Mouse (Mus musculus): Measurements from ENCODE around the gene Ssh1. TPM values are rescaled to one million over a fixed set of nuclear protein-coding genes. Genes with fewer than 3 reads are reported as not detected.
A peak's percentile ranks its signal among the peaks of the same experiment; 100 is the strongest.

Gene Ssh1
- polyA plus RNA-seq, 1 experiment: 3.7 TPM

DNA sequence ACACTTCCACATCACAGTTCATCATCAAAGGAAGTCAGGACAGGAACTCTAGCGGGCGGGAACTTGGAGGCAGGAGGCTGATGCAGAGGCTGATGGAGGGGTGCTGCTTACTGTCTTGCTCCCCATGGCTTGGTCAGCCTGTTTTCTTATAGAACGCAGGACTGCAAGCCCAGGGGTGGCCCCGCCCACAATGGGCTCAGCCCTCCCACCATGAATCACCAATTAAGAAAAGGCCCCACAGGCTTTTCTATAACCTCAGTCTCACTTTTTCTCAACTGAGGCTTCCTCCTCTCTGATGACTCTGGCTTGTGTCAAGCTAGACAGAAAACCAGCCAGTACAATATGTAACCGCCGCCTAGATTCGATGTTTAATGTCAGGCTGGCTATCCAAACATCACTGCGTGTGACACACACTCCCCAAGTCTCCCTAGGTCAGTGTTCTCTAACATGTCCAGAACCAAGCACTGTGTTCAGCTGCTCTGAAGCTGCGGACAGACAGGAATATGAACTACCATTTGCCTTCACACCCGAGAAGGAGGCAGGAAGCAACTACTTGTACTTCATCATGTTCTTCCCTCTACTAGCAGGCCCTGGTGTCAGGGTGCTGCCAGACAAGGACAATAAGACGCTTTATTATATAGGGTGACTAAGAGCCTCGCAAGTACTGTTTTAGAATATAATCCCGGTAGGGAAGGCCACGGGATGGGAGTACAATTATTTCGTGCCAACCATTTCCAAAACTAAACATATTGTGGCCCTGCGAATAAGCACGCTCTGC is 86.5 kb downstream of the Ssh1 start:
- Histone ChIP-seq H3K79me2 (ENCODE audit: control insufficient read depth, insufficient read depth) (peaks cover 63% of the 10 kb centered on the region), H3K79me3 (ENCODE audit: low read depth) (peaks cover 58% of the 10 kb centered on the region), H3K27me3 (ENCODE audit: control insufficient read depth, insufficient read depth, insufficient read length) (no peaks in the 10 kb centered on the region), H3ac (ENCODE audit: control insufficient read depth, insufficient read length, low read depth) (peak overlapping the region; percentile 96), H3K36me3 (ENCODE audit: control insufficient read depth, insufficient read depth) (no peaks in the 10 kb centered on the region), H3K4me3 (ENCODE audit: insufficient read depth, poor library complexity, severe bottlenecking) (peak overlapping the region; percentile 78)
- TF ChIP-seq USF1 (IDR thresholded peaks at IDR 0.05; ENCODE audit: low read depth): no peak
- no peak for TF ChIP-seq MYOD1 (IDR thresholded peaks at IDR 0.05; ENCODE audit: control insufficient read depth, insufficient read length, low read depth)
- no peak for TF ChIP-seq MAX (IDR thresholded peaks at IDR 0.05)
- TF ChIP-seq MYOG (IDR thresholded peaks at IDR 0.05; ENCODE audit: control insufficient read depth, extremely low read depth, insufficient read length): no peak
- no peak for TF ChIP-seq CEBPB (IDR thresholded peaks at IDR 0.05; ENCODE audit: low read depth)
- no peak for TF ChIP-seq FOSL1 (IDR thresholded peaks at IDR 0.05; ENCODE audit: insufficient read depth, low read length, poor library complexity, severe bottlenecking)
- TF ChIP-seq CTCF (IDR thresholded peaks at IDR 0.05; ENCODE audit: control insufficient read depth, insufficient read depth, insufficient read length): no peak

DNA sequence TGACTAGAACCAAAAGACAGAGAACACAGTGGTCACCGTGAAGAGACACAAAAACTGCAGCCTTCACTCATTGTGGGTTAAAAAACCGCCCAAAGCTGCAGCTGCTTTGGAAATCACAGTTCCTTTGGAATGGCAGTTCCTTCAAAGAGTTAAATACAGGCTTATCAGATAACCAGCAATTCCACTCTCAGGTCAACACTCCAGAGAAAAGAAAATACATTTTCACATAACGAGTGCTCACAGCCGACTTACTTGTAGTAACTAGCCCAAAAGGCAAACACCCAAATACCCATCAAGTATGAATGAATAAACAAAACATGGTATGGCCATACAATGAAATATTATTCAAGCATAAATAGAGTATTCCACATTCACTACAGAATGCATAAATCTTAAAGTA is 88.7 kb downstream of the Ssh1 start:
- Histone ChIP-seq H3K4me3 (ENCODE audit: insufficient read depth, poor library complexity, severe bottlenecking) (no peak overlapping the region), H3K79me3 (ENCODE audit: low read depth) (peaks cover 77% of the 10 kb centered on the region), H3K79me2 (ENCODE audit: control insufficient read depth, insufficient read depth) (peaks cover 84% of the 10 kb centered on the region), H3K36me3 (ENCODE audit: control insufficient read depth, insufficient read depth) (no peaks in the 10 kb centered on the region), H3ac (ENCODE audit: control insufficient read depth, insufficient read length, low read depth) (no peak overlapping the region), H3K27me3 (ENCODE audit: control insufficient read depth, insufficient read depth, insufficient read length) (no peaks in the 10 kb centered on the region)
- TF ChIP-seq CEBPB (IDR thresholded peaks at IDR 0.05; ENCODE audit: low read depth) (no peak), MAX (IDR thresholded peaks at IDR 0.05) (no peak), MYOD1 (IDR thresholded peaks at IDR 0.05; ENCODE audit: control insufficient read depth, insufficient read length, low read depth) (no peak), MYOG (IDR thresholded peaks at IDR 0.05; ENCODE audit: control insufficient read depth, extremely low read depth, insufficient read length) (no peak), CTCF (IDR thresholded peaks at IDR 0.05; ENCODE audit: control insufficient read depth, insufficient read depth, insufficient read length) (no peak), USF1 (IDR thresholded peaks at IDR 0.05; ENCODE audit: low read depth) (no peak), FOSL1 (IDR thresholded peaks at IDR 0.05; ENCODE audit: insufficient read depth, low read length, poor library complexity, severe bottlenecking) (no peak)

DNA sequence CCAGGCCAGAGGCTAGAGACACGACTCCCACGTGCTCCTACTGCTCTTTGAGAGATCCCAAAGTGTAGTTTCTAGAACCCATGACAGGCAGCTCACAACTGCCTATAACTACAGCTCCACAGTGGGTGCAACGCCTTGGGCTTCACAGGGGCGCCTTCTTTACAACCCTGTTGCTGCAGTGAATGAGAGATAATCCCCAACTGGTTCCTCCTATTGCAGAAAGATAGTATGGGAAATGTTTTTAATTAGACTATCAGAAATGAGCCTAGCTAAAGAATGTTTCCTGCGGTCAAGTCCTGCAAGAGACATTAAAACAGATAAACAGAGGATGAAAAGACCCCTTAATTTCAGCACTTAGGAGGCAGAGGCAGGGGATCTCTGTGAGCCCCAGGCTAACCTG is 90.7 kb downstream of the Ssh1 start:
- Histone ChIP-seq H3K79me2 (ENCODE audit: control insufficient read depth, insufficient read depth) (peaks cover 100% of the 10 kb centered on the region), H3K27me3 (ENCODE audit: control insufficient read depth, insufficient read depth, insufficient read length) (no peaks in the 10 kb centered on the region), H3K79me3 (ENCODE audit: low read depth) (peaks cover 96% of the 10 kb centered on the region), H3K36me3 (ENCODE audit: control insufficient read depth, insufficient read depth) (no peaks in the 10 kb centered on the region), H3K4me3 (ENCODE audit: insufficient read depth, poor library complexity, severe bottlenecking) (no peak overlapping the region), H3ac (ENCODE audit: control insufficient read depth, insufficient read length, low read depth) (no peak overlapping the region)
- TF ChIP-seq CTCF (IDR thresholded peaks at IDR 0.05; ENCODE audit: control insufficient read depth, insufficient read depth, insufficient read length) (no peak), MAX (IDR thresholded peaks at IDR 0.05) (no peak), MYOG (IDR thresholded peaks at IDR 0.05; ENCODE audit: control insufficient read depth, extremely low read depth, insufficient read length) (no peak), CEBPB (IDR thresholded peaks at IDR 0.05; ENCODE audit: low read depth) (no peak), USF1 (IDR thresholded peaks at IDR 0.05; ENCODE audit: low read depth) (no peak), MYOD1 (IDR thresholded peaks at IDR 0.05; ENCODE audit: control insufficient read depth, insufficient read length, low read depth) (no peak), FOSL1 (IDR thresholded peaks at IDR 0.05; ENCODE audit: insufficient read depth, low read length, poor library complexity, severe bottlenecking) (no peak)

DNA sequence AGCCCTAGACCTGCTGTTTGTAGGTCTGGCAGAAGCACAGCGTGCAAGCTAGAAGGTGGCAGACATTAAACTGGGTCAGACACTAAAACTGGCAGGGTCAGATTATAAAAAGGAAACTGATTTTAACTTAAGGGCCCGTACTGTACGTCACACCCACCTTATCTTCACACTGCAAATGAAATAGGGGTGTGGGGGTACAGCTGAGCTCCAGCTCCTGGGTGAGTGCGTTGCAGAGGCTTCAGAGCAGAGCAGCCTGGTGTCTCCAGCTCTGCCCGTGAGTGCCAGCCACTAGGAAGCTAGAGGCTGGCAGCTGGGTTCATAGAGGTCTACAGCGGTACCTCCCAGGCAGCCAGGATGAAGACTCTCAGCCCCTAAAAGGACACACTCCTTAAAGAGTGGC is 91.7 kb downstream of the Ssh1 start:
- H3K27me3 ChIP-seq (ENCODE audit: control insufficient read depth, insufficient read depth, insufficient read length): no peaks in the 10 kb centered on the region
- no peak for TF ChIP-seq USF1 (IDR thresholded peaks at IDR 0.05; ENCODE audit: low read depth)
- no peak for TF ChIP-seq CTCF (IDR thresholded peaks at IDR 0.05; ENCODE audit: control insufficient read depth, insufficient read depth, insufficient read length)
- TF ChIP-seq MYOD1 (IDR thresholded peaks at IDR 0.05; ENCODE audit: control insufficient read depth, insufficient read length, low read depth): no peak
- TF ChIP-seq FOSL1 (IDR thresholded peaks at IDR 0.05; ENCODE audit: insufficient read depth, low read length, poor library complexity, severe bottlenecking): no peak
- no peak for TF ChIP-seq CEBPB (IDR thresholded peaks at IDR 0.05; ENCODE audit: low read depth)
- no peak for TF ChIP-seq MAX (IDR thresholded peaks at IDR 0.05)
- no peak overlapping the region for H3ac ChIP-seq (ENCODE audit: control insufficient read depth, insufficient read length, low read depth)
- H3K36me3 ChIP-seq (ENCODE audit: control insufficient read depth, insufficient read depth): no peaks in the 10 kb centered on the region
- H3K4me3 ChIP-seq (ENCODE audit: insufficient read depth, poor library complexity, severe bottlenecking): no peak overlapping the region
- peaks cover 100% of the 10 kb centered on the region for H3K79me2 ChIP-seq (ENCODE audit: control insufficient read depth, insufficient read depth)
- H3K79me3 ChIP-seq (ENCODE audit: low read depth): peaks cover 97% of the 10 kb centered on the region

DNA sequence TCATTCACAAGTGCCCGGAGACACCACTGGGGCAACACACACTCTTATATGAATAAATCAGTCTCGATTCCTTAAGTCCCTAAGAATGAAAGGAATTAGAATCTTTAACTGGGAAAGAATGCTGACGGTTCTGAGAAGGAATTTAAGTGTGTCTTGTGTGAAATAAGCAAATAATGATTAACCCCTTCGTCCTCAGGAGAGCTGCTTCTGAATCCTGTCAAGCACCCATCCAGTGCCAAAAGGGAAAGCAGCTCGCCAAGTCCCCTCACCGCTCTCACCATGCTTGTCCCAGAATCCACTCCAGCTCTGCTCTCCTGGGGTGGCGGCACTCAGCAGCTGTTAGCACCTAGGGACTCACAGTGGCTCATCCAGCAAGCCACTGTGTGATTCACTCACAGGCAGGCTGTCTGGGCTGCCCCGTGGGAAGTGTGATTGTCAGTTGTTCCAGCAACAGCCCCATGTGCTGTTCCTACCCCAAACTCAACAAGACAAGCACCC is 92.6 kb downstream of the Ssh1 start:
- peaks cover 100% of the 10 kb centered on the region for H3K79me2 ChIP-seq (ENCODE audit: control insufficient read depth, insufficient read depth)
- no peak overlapping the region for H3K4me3 ChIP-seq (ENCODE audit: insufficient read depth, poor library complexity, severe bottlenecking)
- TF ChIP-seq FOSL1 (IDR thresholded peaks at IDR 0.05; ENCODE audit: insufficient read depth, low read length, poor library complexity, severe bottlenecking) (no peak), MYOD1 (IDR thresholded peaks at IDR 0.05; ENCODE audit: control insufficient read depth, insufficient read length, low read depth) (peak; percentile 76), MYOG (IDR thresholded peaks at IDR 0.05; ENCODE audit: control insufficient read depth, extremely low read depth, insufficient read length) (no peak), USF1 (IDR thresholded peaks at IDR 0.05; ENCODE audit: low read depth) (no peak), CEBPB (IDR thresholded peaks at IDR 0.05; ENCODE audit: low read depth) (no peak), MAX (IDR thresholded peaks at IDR 0.05) (peak; percentile 83), CTCF (IDR thresholded peaks at IDR 0.05; ENCODE audit: control insufficient read depth, insufficient read depth, insufficient read length) (no peak)
- no peak overlapping the region for H3ac ChIP-seq (ENCODE audit: control insufficient read depth, insufficient read length, low read depth)
- H3K79me3 ChIP-seq (ENCODE audit: low read depth): peaks cover 97% of the 10 kb centered on the region
- no peaks in the 10 kb centered on the region for H3K27me3 ChIP-seq (ENCODE audit: control insufficient read depth, insufficient read depth, insufficient read length)
- no peaks in the 10 kb centered on the region for H3K36me3 ChIP-seq (ENCODE audit: control insufficient read depth, insufficient read depth)

All from C2C12 (cell line).